Mouse (Mus musculus) heart, adult 2 months (tissue): ENCODE data around the gene Tacc2.
A peak's percentile ranks its signal among the peaks of the same experiment; 100 is the strongest.

ENCODE experiments used
- CTCF ChIP-seq: fragments of 200-600 bp; IDR thresholded peaks from 2 replicates; pipeline ENCODE4 v1.8.1; 2022; ENCODE audit warnings: antibody characterized with exemption, mild to moderate bottlenecking, moderate library complexity
- EP300 ChIP-seq: fragments of 200-500 bp; IDR thresholded peaks from 2 replicates; pipeline ENCODE4 v1.6.1; 2011; ENCODE audit warnings: low read depth, low read length, control low read depth; ENCODE audit not compliant: insufficient read depth

DNA sequence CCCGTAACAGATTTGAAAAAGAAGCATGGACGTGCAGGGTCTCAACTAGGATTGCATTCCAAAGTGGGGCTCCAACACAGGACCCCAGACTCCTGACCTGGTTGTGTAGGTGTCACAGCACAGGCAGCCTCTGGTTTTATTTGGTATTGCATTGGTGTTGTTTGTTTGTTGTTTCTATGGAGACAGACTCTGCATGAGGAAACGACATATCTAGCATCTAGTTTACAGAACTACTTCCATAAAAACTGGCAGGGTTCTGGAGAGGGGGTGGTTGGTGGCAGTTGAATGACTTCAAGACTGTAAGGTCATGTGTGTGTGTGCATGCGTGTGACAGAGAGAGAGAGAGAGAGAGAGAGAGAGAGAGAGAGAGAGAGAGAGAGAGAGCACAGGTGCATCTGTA lies 70.8 kb downstream of the Tacc2 start:
- TF ChIP-seq CTCF (peak; percentile 27; the same call in 1 of the 2 replicates), EP300 (no peak)
